Mouse (Mus musculus) right cerebral cortex, postnatal 4 days (tissue): ENCODE measurements around the gene Zfp692.
A peak's percentile ranks its signal among the peaks of the same experiment; 100 is the strongest.

ENCODE experiments used
- DNase-seq: peaks from one replicate; pipeline ENCODE4 v3.0.0-alpha.2; 2022

The Zfp692 gene

DNA sequence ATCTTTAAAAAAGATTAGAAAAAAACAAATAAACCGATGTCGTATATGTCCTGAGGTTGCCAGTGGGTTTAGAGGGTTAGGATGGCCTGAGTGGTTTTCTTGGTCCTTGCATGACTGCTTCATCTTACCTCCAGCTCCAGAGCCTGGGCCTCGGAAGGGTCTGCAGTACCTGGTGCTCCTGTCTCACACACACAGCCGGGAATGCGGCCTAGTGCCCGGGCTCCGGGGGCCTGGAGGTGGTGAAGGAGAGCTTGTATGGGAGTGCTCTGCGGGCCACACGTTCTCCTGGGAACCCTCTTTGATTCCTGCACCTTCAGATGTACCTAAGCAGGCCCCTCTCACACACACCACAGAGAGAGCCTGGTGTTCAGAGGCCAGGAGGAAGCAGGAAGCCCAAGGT is 1.8 kb downstream of the Zfp692 start:
- no peak for DNase-seq

DNA sequence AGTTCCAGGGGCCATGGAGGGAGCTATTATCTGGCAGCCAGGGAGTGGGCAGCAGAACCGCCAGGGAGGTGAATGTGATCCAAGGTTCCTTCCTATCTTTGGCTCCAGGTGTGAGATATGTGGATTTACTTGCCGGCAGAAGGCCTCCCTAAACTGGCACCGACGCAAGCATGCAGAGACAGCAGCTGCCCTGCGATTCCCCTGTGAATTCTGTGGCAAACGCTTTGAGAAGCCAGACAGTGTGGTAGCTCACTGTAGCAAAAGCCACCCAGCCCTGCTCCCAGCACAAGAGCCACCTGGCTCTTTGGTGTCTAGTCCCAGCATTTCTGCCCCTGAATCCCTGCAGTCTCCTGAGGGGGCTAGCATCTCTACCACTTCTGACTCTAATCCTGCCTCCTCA is 7.2 kb downstream of the Zfp692 start:
- no peak for DNase-seq

DNA sequence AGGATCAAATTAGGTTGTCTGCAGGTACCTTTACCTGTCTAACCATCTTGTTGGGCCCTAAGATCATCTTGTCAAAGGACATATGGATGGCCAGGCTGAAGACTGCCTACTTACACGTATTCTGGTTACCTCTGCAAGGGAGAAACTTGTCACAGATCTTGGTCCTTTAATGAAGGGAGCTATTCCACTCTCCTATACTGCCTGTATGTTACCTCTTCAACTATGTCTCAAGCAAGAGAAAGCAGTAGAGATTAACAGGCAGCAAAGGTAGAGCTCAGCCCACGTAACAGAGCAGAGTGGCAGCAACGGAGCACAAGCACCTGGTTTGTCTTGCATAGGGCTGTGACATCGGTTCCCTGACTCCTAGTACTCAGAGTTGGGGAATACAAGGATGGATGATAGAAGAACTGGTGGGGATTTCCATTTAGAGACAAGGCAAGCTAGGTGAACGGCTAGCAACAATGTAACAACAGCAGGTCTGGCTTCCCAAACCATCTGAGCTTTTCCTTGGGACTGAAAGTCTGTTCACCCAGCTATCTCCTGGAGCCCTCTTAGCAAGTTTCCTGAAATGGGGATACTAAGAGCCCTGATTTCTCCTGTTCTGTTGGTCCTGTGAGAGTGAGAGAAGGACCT is 8.8 kb downstream of the Zfp692 start:
- no peak for DNase-seq

- DNase-seq = no peak
Measured at GRCm38 (mm10) chr11:58316344-58316743, 9.5 kb downstream of the Zfp692 start.

- DNase-seq = no peak
Measured at GRCm38 (mm10) chr11:58316768-58317390, 10.0 kb downstream of the Zfp692 start.

GRCm38 (mm10) chr11:58322824-58323569 is 16.1 kb downstream of the Zfp692 start:
- peak; percentile 94 for DNase-seq

DNA sequence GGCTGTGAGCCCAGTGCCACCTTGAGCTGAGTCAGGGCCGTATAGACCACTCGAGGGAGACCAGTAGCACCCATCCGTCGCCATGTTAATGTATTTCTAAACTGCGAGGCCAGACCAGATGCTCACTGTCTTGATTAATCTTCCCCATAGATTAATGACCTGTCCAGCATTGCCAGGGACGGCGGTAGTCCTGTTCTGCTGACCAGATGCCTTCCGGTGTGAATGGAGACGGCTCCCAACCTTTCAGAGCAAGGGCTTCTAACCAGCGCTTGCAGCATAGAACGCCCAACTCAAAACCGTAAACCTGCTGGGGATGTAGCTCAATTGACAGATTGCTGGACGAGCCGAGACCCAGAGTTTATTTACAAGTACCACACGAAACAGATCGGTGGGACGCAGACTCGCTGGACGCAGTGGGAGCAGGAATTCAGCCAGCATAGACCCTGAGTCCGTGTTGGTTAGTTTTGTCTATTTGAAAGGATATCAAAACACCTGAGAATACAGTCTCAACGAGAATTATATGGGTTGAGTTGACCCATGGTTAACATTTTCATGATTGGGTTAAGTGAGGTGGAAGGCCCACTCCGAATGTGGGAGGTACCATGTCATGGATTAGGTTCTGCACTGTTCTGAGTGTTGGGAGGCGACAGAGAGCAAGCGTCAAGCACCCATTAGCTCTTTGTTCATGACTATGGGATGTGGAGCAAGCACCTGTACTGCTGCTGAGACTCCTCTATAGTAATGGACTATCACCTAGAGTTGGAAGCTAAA is 16.9 kb downstream of the Zfp692 start:
- no peak for DNase-seq

DNA sequence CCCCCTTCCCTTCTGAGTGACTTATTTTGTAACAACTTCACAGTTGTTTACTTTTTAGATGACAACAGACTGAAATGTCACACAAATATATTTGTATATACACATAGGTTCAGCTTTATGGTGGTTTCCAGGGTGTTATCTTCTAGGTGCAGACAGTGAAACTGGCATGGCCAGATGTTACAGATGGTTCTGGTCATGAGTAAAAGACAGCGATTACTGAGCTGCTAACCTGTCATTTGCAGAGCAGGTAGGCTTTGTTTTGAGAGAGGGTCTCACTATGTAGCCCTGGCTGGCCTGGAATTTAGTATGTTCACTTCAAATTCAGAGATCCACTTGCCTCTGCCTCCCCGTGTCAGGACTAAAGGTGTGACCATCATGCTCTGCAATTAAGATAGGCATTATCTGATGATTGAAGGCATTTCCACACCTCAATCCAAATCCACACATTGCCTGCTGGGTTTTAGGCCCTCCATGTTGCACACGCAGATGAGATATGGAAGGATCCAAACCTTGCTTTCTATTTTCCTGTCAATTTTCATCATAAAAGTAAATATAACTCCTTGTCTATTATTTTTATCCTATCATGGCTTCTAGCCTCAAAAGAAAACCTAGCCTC is 17.9 kb downstream of the Zfp692 start:
- DNase-seq = no peak

GRCm38 (mm10) chr11:58326781-58327180 is 19.9 kb downstream of the Zfp692 start:
- DNase-seq = no peak

GRCm38 (mm10) chr11:58329906-58330275 is 23.0 kb downstream of the Zfp692 start:
- no peak for DNase-seq

- DNase-seq = peak; percentile 81
Measured at GRCm38 (mm10) chr11:58330276-58331148, 23.6 kb downstream of the Zfp692 start, which contains the start of the genes Zfp672 and Sh3bp5l. TSS of gene Zfp672 (minus strand) at chr11:58330339. TSS of gene Sh3bp5l (plus strand) at chr11:58330724.

DNA sequence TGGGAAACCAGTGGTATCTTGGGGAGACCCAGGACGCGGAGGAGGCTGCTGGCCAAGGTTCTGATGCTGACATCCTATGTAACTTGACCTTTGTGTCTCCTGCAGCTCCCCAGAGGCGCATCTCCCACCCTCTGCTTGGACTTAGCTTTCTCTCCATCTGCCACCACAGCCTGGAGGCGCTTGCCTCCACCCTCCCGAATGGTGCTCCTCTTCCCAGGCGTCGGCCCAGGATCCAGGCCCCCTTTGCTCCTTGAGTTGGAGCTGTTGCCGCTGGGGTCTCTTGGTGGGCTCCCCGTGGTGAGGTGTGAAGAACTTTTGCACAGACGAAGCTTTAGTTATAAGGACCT is 24.3 kb downstream of the Zfp692 start:
- no peak for DNase-seq

DNA sequence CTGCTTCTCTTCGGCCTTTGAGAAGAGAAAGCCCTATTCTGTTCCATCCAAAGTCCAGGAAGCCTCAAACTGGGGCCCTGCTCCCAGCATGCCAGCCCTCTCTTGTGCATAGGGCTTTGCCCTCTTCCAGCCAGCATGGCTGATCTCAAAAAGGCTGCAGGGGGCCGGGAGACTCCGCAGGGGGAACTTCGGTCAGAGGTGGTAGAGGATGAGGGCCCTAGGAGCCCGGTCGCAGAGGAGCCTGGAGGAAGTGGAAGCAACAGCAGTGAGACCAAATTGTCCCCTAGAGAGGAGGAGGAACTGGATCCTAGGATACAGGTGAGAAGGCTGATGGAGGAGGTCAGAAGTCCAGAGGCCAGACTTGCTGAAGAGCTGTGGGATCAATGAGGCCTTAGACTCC is 24.7 kb downstream of the Zfp692 start:
- no peak for DNase-seq

GRCm38 (mm10) chr11:58334746-58335145 is 27.9 kb downstream of the Zfp692 start:
- no peak for DNase-seq

- DNase-seq = no peak
Measured at GRCm38 (mm10) chr11:58346745-58347144, 39.9 kb downstream of the Zfp692 start.

GRCm38 (mm10) chr11:58350628-58351027 is 43.8 kb downstream of the Zfp692 start:
- no peak for DNase-seq

- DNase-seq = no peak
Measured at GRCm38 (mm10) chr11:58351179-58351578, 44.3 kb downstream of the Zfp692 start.

DNA sequence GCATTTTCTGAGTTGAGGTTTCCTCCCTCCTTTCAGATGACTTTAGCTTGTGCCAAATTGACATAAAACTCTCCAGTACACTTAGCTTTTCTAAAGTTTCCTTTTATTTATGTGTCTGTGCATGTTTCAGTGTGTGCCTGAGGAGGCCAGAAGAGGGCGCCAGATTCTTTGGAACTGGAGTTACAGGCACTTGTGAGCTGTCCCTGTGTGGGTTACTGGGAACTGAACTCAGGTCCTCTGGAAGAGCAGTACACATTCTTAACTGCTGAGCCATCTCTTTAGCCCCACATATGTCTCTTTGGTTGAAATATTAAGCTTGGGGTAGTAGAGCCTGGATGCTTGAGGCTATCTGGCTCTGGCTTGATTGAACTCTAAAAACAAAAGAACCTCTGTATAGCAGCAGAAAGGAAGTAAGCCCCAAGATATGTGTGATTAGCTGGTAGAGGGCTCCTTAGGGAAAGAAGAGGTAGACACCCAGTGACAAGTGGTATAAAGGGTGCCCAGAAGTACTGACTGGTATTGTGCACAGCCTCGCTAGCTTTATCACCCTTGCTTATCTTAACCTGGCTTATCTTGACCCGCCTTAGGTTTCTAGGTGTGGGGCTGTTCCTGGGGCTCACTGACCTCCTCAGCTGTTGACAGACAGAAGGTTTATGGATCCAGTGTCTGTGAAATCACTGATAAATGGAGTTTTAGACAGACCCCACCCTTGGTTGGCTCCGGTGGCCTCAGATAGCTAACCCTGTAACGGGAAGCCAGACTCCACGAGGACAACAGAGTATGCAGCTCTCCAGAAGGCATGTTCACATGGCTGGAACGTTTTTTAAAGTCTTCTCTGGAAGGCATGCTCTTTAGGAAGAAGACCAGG is 46.0 kb downstream of the Zfp692 start:
- no peak for DNase-seq

- no peak for DNase-seq
Measured at GRCm38 (mm10) chr11:58353709-58354108, 46.8 kb downstream of the Zfp692 start.

GRCm38 (mm10) chr11:58354476-58354875 is 47.6 kb downstream of the Zfp692 start:
- DNase-seq = no peak

GRCm38 (mm10) chr11:58354927-58355326 is 48.1 kb downstream of the Zfp692 start:
- no peak for DNase-seq
